Mouse (Mus musculus): Measurements from ENCODE around the gene Sart1. TPM values are rescaled to one million over a fixed set of nuclear protein-coding genes. Genes with fewer than 3 reads are reported as not detected.

Sart1 gene
- total RNA-seq, 2 experiments from 2014 or later, result 75.6 to 103 TPM

DNA sequence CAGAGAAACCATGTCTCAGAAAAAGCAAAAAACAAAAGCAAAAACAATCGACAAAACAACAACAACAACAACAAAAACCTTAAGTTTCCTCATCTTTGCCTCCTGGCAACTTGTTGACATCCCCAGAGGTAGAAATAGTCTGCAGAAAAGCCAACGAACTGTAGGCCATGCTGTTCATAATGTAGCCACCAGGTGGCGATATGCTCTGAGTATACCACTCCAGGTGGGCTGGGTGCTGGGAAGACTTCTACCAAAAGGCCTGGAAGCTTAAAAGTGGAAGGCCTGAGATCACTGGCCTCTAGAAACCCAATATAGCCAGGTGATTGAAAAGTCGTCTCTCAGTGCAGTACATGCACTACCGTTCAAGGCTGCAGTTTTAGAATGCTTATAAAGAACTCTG is 50.5 kb downstream of the Sart1 start:
- intact Hi-C loops (cut with DNase I), result no loop called here
- peak; percentile 54 to 74 for DNase-seq (ENCODE audit: low spot score in 2 of 2)

DNA sequence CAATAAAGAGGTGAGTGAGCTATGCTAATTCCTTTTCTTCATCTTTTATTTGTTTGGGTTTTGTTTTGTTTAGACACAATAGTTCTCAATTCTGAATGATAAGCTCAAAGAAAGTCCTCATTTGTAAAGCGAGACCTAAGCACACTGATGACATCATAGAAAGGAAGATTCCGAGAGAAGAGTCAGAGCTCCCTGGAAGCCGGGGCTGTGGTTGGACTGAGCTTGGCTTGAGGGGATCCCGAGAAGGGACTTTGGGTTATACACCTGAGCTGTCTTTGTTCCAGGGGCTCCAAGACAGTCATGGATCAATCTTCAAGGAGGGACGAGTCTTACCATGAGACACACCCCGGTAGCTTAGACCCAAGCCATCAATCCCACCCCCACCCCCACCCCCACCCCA is 53.1 kb downstream of the Sart1 start, which contains the start of gene Catsper1:
Catsper1 (plus strand) TSS at position 301 of the 400 bp plus-strand sequence.
- intact Hi-C loops (cut with DNase I), result no loop called here
- no peak for DNase-seq (ENCODE audit: low spot score in 2 of 2)

DNA sequence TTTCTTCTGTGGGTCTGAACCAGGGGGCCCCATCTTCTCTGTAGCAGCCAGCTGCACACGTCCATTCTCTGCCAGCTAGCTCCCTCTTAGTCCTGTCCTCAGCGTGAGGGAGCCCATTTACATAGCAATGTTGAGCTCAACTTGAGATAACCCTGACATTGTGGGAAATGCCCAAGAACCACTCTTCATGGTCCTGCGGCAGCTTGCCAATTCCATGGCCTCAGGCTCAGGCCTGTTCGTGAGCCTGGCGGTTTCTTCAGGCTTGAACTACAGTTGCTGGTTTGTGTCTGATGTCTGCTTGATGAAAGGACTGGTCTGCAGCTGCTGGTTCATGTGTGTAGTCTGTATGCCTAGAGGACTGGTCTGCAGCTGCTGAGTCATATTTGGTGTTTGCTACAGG is 53.8 kb downstream of the Sart1 start:
- DNase-seq (ENCODE audit: low spot score in 2 of 2), result no peak
- intact Hi-C loops (cut with DNase I), result no loop called here

- intact Hi-C loops (cut with DNase I), result no loop called here
Observed at GRCm38 (mm10) chr19:5327970-5328369, 60.5 kb downstream of the Sart1 start.

More at GRCm38 (mm10) chr19:5327970-5328369, 60.5 kb downstream of the Sart1 start:
- no peak for DNase-seq (ENCODE audit: low spot score in 2 of 2)

Other genes starting within 250 kb of the Sart1 start
- 10 to 100 TPM; 62.0 to 63.1 TPM for gene Pacs1, start 115.6 kb downstream of the Sart1 start, total RNA-seq (2021)
- 100 to 1,000 TPM; 201 to 202 TPM for gene Sf3b2, start 93.2 kb downstream of the Sart1 start, total RNA-seq (2021)
- 10 to 100 TPM; 78.9 to 87.4 TPM for gene Gal3st3, start 90.4 kb downstream of the Sart1 start, total RNA-seq (2021)
- not detected for gene Catsper1, start 53.0 kb downstream of the Sart1 start, total RNA-seq (2021)
- 10 to 100 TPM; 20.8 to 35.6 TPM for gene Cst6, start 39.1 kb downstream of the Sart1 start, total RNA-seq (2021)
- gene Eif1ad, start 22.0 kb downstream of the Sart1 start, total RNA-seq (2021), result 10 to 100 TPM; 20.5 to 24.2 TPM
- gene Banf1, start 21.5 kb downstream of the Sart1 start, total RNA-seq (2021), result 10 to 100 TPM; 74.3 to 83.3 TPM
- gene Tsga10ip, start 13.8 kb upstream of the Sart1 start, total RNA-seq (2021), result not detected
- 100 to 1,000 TPM; 245 to 260 TPM for gene Drap1, start 36.3 kb upstream of the Sart1 start, total RNA-seq (2021)
- gene AI837181, start 36.4 kb upstream of the Sart1 start, total RNA-seq (2021), result 10 to 100 TPM; 70.2 to 78.3 TPM
- gene Fosl1, start 58.8 kb upstream of the Sart1 start, total RNA-seq (2021), result not detected
- 10 to 100 TPM; 28.5 to 31.7 TPM for gene Ccdc85b, start 69.2 kb upstream of the Sart1 start, total RNA-seq (2021)
- 10 to 100 TPM; 87.2 to 95.1 TPM for gene Fibp, start 71.9 kb upstream of the Sart1 start, total RNA-seq (2021)
- under 1 TPM in 1 of 2 experiments, not detected in 1; 0.86 TPM for gene Ctsw, start 79.8 kb upstream of the Sart1 start, total RNA-seq (2021)
- gene Efemp2, start 85.3 kb upstream of the Sart1 start, total RNA-seq (2021), result 10 to 100 TPM; 11.2 to 16.0 TPM
- 10 to 100 TPM; 30.5 to 31.1 TPM for gene Mus81, start 99.7 kb upstream of the Sart1 start, total RNA-seq (2021)
- gene Cfl1, start 101.8 kb upstream of the Sart1 start, total RNA-seq (2021), result 1,000 to 10,000 TPM; 1,319 to 1,567 TPM
- gene 1700020D05Rik, start 115.1 kb upstream of the Sart1 start, total RNA-seq (2021), result 10 to 100 TPM in 1 of 2 experiments, 1 to 10 TPM in 1; 2.7 to 11.0 TPM
- 10 to 100 TPM; 77.2 to 89.0 TPM for gene Snx32, start 121.8 kb upstream of the Sart1 start, total RNA-seq (2021)
- not detected for gene Ovol1, start 171.9 kb upstream of the Sart1 start, total RNA-seq (2021)
- gene Ap5b1, start 179.3 kb upstream of the Sart1 start, total RNA-seq (2021), result 1 to 10 TPM; 6.6 to 7.3 TPM
- 10 to 100 TPM; 73.2 to 74.8 TPM for gene Rnaseh2c, start 213.2 kb upstream of the Sart1 start, total RNA-seq (2021)
- gene Kat5, start 221.5 kb upstream of the Sart1 start, total RNA-seq (2021), result 100 to 1,000 TPM in 1 of 2 experiments, 10 to 100 TPM in 1; 80.4 to 105 TPM
- 10 to 100 TPM; 18.1 to 19.8 TPM for gene Rela, start 248.8 kb upstream of the Sart1 start, total RNA-seq (2021)

Measured in left cerebral cortex, postnatal 36 days (tissue).